Mouse (Mus musculus): ENCODE measurements at regions not wholly inside any gene's neighbourhood (a gene's known extent, or its start where the extent isn't known, plus 50 kb on each side); places are given as distances from the start of the nearest gene placed in this dataset.

- DNase-seq (ENCODE audit: low spot score in 2 of 2), result no peak
Measured at GRCm38 (mm10) chr12:109951473-109951872, 327.4 kb upstream of the Dio3 start.

GRCm38 (mm10) chr12:109951884-109952456 lies 326.9 kb upstream of the Dio3 start:
- no peak for DNase-seq (ENCODE audit: low spot score in 2 of 2)

- DNase-seq (ENCODE audit: low spot score in 2 of 2), result no peak
Measured at GRCm38 (mm10) chr12:109952933-109953332, 325.9 kb upstream of the Dio3 start.

GRCm38 (mm10) chr12:109957305-109957704 lies 321.6 kb upstream of the Dio3 start:
- no peak for DNase-seq (ENCODE audit: low spot score in 2 of 2)

- DNase-seq (ENCODE audit: low spot score in 2 of 2), result peak; percentile 19 to 42
Measured at GRCm38 (mm10) chr12:109958357-109959085, 320.3 kb upstream of the Dio3 start.

- no peak for DNase-seq (ENCODE audit: low spot score in 2 of 2)
Measured at GRCm38 (mm10) chr12:109966776-109967175, 312.1 kb upstream of the Dio3 start.

- no peak for DNase-seq (ENCODE audit: low spot score in 2 of 2)
Measured at GRCm38 (mm10) chr12:109968303-109968702, 310.6 kb upstream of the Dio3 start.

GRCm38 (mm10) chr12:109971508-109971907 lies 307.4 kb upstream of the Dio3 start:
- DNase-seq (ENCODE audit: low spot score in 2 of 2), result no peak

GRCm38 (mm10) chr12:109972366-109973015 lies 306.4 kb upstream of the Dio3 start:
- DNase-seq (ENCODE audit: low spot score in 2 of 2), result no peak

GRCm38 (mm10) chr12:109973598-109973997 lies 305.3 kb upstream of the Dio3 start:
- no peak for DNase-seq (ENCODE audit: low spot score in 2 of 2)

GRCm38 (mm10) chr12:109975176-109975972 lies 303.5 kb upstream of the Dio3 start:
- no peak for DNase-seq (ENCODE audit: low spot score in 2 of 2)

GRCm38 (mm10) chr12:109984651-109985050 lies 294.2 kb upstream of the Dio3 start:
- DNase-seq (ENCODE audit: low spot score in 2 of 2), result no peak

GRCm38 (mm10) chr12:109993410-109993809 lies 285.5 kb upstream of the Dio3 start:
- DNase-seq (ENCODE audit: low spot score in 2 of 2), result no peak

GRCm38 (mm10) chr12:110002717-110003116 lies 276.2 kb upstream of the Dio3 start:
- DNase-seq (ENCODE audit: low spot score in 2 of 2), result no peak

- DNase-seq (ENCODE audit: low spot score in 2 of 2), result no peak
Measured at GRCm38 (mm10) chr12:110009136-110009535, 269.7 kb upstream of the Dio3 start.

GRCm38 (mm10) chr12:110020541-110021470 lies 258.1 kb upstream of the Dio3 start:
- DNase-seq (ENCODE audit: low spot score in 2 of 2), result peak; percentile 14 to 36

GRCm38 (mm10) chr12:110021690-110022089 lies 257.2 kb upstream of the Dio3 start:
- DNase-seq (ENCODE audit: low spot score in 2 of 2), result no peak

GRCm38 (mm10) chr12:110022631-110023030 lies 256.2 kb upstream of the Dio3 start:
- DNase-seq (ENCODE audit: low spot score in 2 of 2), result no peak

- no peak for DNase-seq (ENCODE audit: low spot score in 2 of 2)
Measured at GRCm38 (mm10) chr12:110023192-110024101, 255.4 kb upstream of the Dio3 start.

- DNase-seq (ENCODE audit: low spot score in 2 of 2), result no peak
Measured at GRCm38 (mm10) chr12:110024295-110024694, 254.6 kb upstream of the Dio3 start.

All from gastrocnemius, adult 8-10 months (tissue).